Mouse (Mus musculus) cerebellum, adult 2 months (tissue): Measurements from ENCODE around the gene Slc35e2.

Experiments
- CTCF ChIP-seq: fragments of 200-500 bp; IDR thresholded peaks from 2 replicates; pipeline ENCODE4 v1.5.1; 2011; ENCODE audit warnings: low read depth, mild to moderate bottlenecking, control low read depth, low read length, moderate library complexity, borderline replicate concordance; ENCODE audit not compliant: insufficient read depth
- POLR2A ChIP-seq: fragments of 200-500 bp; IDR thresholded peaks from 2 replicates; pipeline ENCODE4 v1.6.1; 2011; ENCODE audit warnings: low read length, control low read depth, borderline replicate concordance; ENCODE audit not compliant: insufficient read depth

DNA sequence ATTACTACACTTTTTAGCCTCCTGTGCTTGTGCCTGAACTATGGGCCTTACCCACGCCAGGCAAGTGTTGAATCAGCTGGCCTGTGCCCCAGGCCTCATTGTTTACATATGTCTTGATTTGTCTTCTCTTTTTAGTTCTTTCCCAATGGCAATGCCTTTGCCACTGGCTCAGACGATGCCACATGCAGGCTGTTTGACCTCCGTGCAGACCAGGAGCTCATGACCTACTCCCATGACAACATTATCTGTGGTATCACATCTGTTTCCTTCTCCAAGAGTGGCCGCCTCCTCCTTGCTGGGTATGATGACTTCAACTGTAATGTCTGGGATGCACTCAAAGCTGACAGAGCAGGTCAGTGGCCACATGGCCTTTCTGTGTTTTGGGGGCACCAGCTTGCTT lies 46.3 kb upstream of the Slc35e2 start:
- TF ChIP-seq POLR2A = no peak
- no peak for TF ChIP-seq CTCF
